Mouse (Mus musculus) ES-E14 (cell line): Measurements from ENCODE around the gene Slco2b1.

ENCODE experiments used
- CHD2 ChIP-seq: IDR thresholded peaks from 2 replicates; pipeline ENCODE4 v1.6.1; 2014; ENCODE audit warnings: mild to moderate bottlenecking, low read depth, low read length, inconsistent platforms
- HCFC1 ChIP-seq: IDR thresholded peaks from 2 replicates; pipeline ENCODE4 v1.6.1; 2012; ENCODE audit warnings: low read length, inconsistent platforms, borderline replicate concordance; ENCODE audit not compliant: insufficient read depth
- MAFK ChIP-seq: IDR thresholded peaks from 2 replicates; pipeline ENCODE4 v1.6.1; 2014; ENCODE audit warnings: mild to moderate bottlenecking, low read depth, low read length, inconsistent platforms; ENCODE audit not compliant: insufficient read depth
- ZC3H11A ChIP-seq: IDR thresholded peaks from 2 replicates; pipeline ENCODE4 v1.6.1; 2012; ENCODE audit warnings: low read depth, mild to moderate bottlenecking, inconsistent platforms, low read length, borderline replicate concordance
- ZNF384 ChIP-seq: IDR thresholded peaks from 2 replicates; pipeline ENCODE4 v1.6.1; 2012; ENCODE audit warnings: low read depth, low read length, inconsistent platforms

DNA sequence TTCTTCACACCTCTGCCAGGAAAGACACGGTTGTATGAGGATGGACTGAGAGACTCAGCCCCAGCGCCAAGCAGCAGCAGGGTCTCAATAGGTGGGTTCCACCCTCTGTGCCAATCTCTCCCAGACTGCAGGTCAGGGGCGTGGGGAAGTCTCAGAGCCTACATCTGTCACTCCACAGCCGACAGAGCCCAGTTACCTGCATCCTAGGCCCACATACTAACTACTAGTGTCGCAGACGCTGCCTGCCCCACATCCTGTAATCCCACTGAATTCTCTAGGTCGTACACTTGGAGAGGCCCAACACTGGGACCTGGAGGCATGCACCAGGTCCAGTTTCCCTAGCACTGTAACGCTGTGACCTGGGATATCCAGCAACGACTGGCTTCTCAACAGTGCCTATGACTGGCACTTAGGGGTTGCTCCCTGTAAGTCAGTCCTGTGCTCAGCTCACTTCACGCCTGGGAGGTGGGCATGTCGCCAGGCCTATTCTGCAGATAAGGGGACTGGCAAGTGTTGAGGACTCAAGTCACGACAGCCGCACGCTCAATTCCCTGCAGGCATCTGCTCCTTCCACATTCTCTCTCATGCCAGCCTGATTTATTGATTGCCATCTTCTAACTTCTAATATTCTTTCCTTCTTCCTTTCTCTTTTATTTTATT, 49.4 kb downstream of the Slco2b1 start:
- TF ChIP-seq CHD2 (no peak), ZNF384 (no peak), ZC3H11A (no peak), HCFC1 (no peak), MAFK (no peak)
